Mouse (Mus musculus) CH12.LX (cell line): Measurements from ENCODE around the gene Cog2. TPM values are rescaled to one million over a fixed set of nuclear protein-coding genes. Genes with fewer than 3 reads are reported as not detected.

Experiments
- DNase-seq: peaks from one replicate; pipeline ENCODE4 v3.0.0-alpha.2; 2013; ENCODE audit errors: extremely low read depth
- H3K27ac ChIP-seq: 2 replicates; pipeline ENCODE4 v1.5.1; 2012; ENCODE audit warnings: low read depth, mild to moderate bottlenecking, control low read depth, moderate library complexity; ENCODE audit not compliant: insufficient read depth
- H3K27me3 ChIP-seq: replicated peaks from 2 replicates; pipeline ENCODE3; 2012; ENCODE audit warnings: inconsistent platforms
- H3K36me3 ChIP-seq, 2 experiments: replicated peaks in 1 of 2; 2 replicates each; pipeline versions ENCODE3 to v1.6.1; 2012; ENCODE audit warnings: inconsistent platforms in 1 of 2, low read length in 1 of 2, mild to moderate bottlenecking in 1 of 2, mixed read lengths in 1 of 2, moderate library complexity in 1 of 2; ENCODE audit not compliant: control insufficient read depth in 1 of 2, insufficient read depth in 1 of 2
- H3K4me1 ChIP-seq, 2 experiments: 2 replicates each; pipeline ENCODE4 v1.6.1; 2012; ENCODE audit warnings: inconsistent platforms in 1 of 2, moderate library complexity in 1 of 2; ENCODE audit not compliant: insufficient read depth in 2 of 2, control insufficient read depth in 1 of 2
- H3K4me2 ChIP-seq: 2 replicates; pipeline ENCODE4 v1.6.1; 2012; ENCODE audit warnings: low read depth, mild to moderate bottlenecking, control low read depth; ENCODE audit not compliant: poor library complexity, insufficient read depth, severe bottlenecking
- H3K4me3 ChIP-seq, 3 experiments: fragments of 150-350 bp in 1 of 3; sonication (generic) in 1 of 3; replicated peaks in 1 of 3; 2 replicates each; pipeline versions ENCODE3 to v1.5.1; 2011 to 2012; ENCODE audit warnings: low read depth in 2 of 3, low read length in 2 of 3, mild to moderate bottlenecking in 2 of 3, moderate library complexity in 2 of 3, control low read depth in 1 of 3, improper control_type of control experiment in 1 of 3, inconsistent platforms in 1 of 3, mixed read lengths in 1 of 3; ENCODE audit not compliant: poor library complexity in 1 of 3
- H3K79me2 ChIP-seq: replicated peaks from 2 replicates; pipeline ENCODE4 v1.6.1; 2012; ENCODE audit warnings: mild to moderate bottlenecking, moderate library complexity; ENCODE audit not compliant: control insufficient read depth, poor library complexity, insufficient read depth, severe bottlenecking; ENCODE audit errors: extremely low read depth
- H3K9ac ChIP-seq: 2 replicates; pipeline ENCODE4 v1.6.1; 2012; ENCODE audit warnings: low read depth, mild to moderate bottlenecking, control low read depth, moderate library complexity; ENCODE audit not compliant: insufficient read depth
- H3K9me3 ChIP-seq: replicated peaks from 2 replicates; pipeline ENCODE3; 2012; ENCODE audit warnings: low read length, inconsistent platforms, mixed read lengths
- BHLHE40 ChIP-seq: IDR thresholded peaks from 2 replicates; pipeline ENCODE4 v1.6.1; 2011; ENCODE audit warnings: mild to moderate bottlenecking, low read depth, low read length, improper control_type of control experiment
- CHD2 ChIP-seq: IDR thresholded peaks from 2 replicates; pipeline ENCODE4 v1.6.1; 2011; ENCODE audit warnings: low read length, improper control_type of control experiment
- HCFC1 ChIP-seq: IDR thresholded peaks from 2 replicates; pipeline ENCODE4 v1.6.1; 2012; ENCODE audit warnings: low read depth, mild to moderate bottlenecking, inconsistent platforms, low read length, improper control_type of control experiment
- JUN ChIP-seq: IDR thresholded peaks from 2 replicates; pipeline ENCODE4 v1.6.1; 2011; ENCODE audit warnings: low read depth, mild to moderate bottlenecking, low read length, improper control_type of control experiment, moderate library complexity; ENCODE audit not compliant: insufficient read depth
- JUND ChIP-seq: conservative IDR thresholded peaks from 2 replicates; pipeline ENCODE4 v1.6.1; 2011; ENCODE audit warnings: low read depth, low read length, improper control_type of control experiment
- MAFK ChIP-seq: IDR thresholded peaks from 2 replicates; pipeline ENCODE4 v1.6.1; 2011; ENCODE audit warnings: low read length, improper control_type of control experiment; ENCODE audit not compliant: insufficient replicate concordance
- MAX ChIP-seq: IDR thresholded peaks from 2 replicates; pipeline ENCODE4 v1.6.1; 2011; ENCODE audit warnings: low read length, improper control_type of control experiment
- MXI1 ChIP-seq: IDR thresholded peaks from 2 replicates; pipeline ENCODE4 v1.6.1; 2011; ENCODE audit warnings: mild to moderate bottlenecking, low read depth, low read length, improper control_type of control experiment
- PAX5 ChIP-seq: IDR thresholded peaks from 2 replicates; pipeline ENCODE4 v1.6.1; 2012; ENCODE audit warnings: low read length, inconsistent platforms, mixed read lengths
- POLR2A ChIP-seq: IDR thresholded peaks from 2 replicates; pipeline ENCODE4 v1.6.1; 2011; ENCODE audit warnings: low read depth, mild to moderate bottlenecking, improper control_type of control experiment, low read length
- RAD21 ChIP-seq: IDR thresholded peaks from 2 replicates; pipeline ENCODE4 v1.6.1; 2011; ENCODE audit warnings: low read depth, mild to moderate bottlenecking, low read length, improper control_type of control experiment, moderate library complexity
- SIN3A ChIP-seq: IDR thresholded peaks from 2 replicates; pipeline ENCODE4 v1.6.1; 2012; ENCODE audit warnings: low read length, improper control_type of control experiment, inconsistent platforms
- TBP ChIP-seq: conservative IDR thresholded peaks from 2 replicates; pipeline ENCODE4 v1.6.1; 2011; ENCODE audit warnings: low read depth, low read length, improper control_type of control experiment
- TCF12 ChIP-seq: IDR thresholded peaks from 2 replicates; pipeline ENCODE4 v1.6.1; 2014; ENCODE audit warnings: low read depth, mild to moderate bottlenecking, inconsistent platforms, low read length, improper control_type of control experiment
- UBTF ChIP-seq: IDR thresholded peaks from 2 replicates; pipeline ENCODE4 v1.6.1; 2012; ENCODE audit warnings: low read depth, mild to moderate bottlenecking, inconsistent platforms, low read length, improper control_type of control experiment, moderate library complexity
- ZC3H11A ChIP-seq: IDR thresholded peaks from 2 replicates; pipeline ENCODE4 v1.6.1; 2012; ENCODE audit warnings: low read depth, mild to moderate bottlenecking, inconsistent platforms, low read length, improper control_type of control experiment
- ZKSCAN1 ChIP-seq: IDR thresholded peaks from 2 replicates; pipeline ENCODE4 v1.6.1; 2012; ENCODE audit warnings: low read depth, inconsistent platforms, low read length, improper control_type of control experiment, borderline replicate concordance
- dilution Hi-C: fragments of 300-500 bp; cut with MboI; formaldehyde crosslinking; loops from 2 replicates; pipeline ENCODE4 v1.14.3; 2020; ENCODE audit warnings: low sequenced_read_pairs; ENCODE audit not compliant: extremely low pct_unique_long_range_greater_than_20kb, extremely low pct_ligation_motif_present
- in situ Hi-C: fragments of 300-500 bp; cut with MboI; formaldehyde crosslinking; loops from 3 replicates; pipeline ENCODE4 v1.14.3; 2019; ENCODE audit warnings: low sequenced_read_pairs, low pct_ligation_motif_present, low pct_unique_long_range_greater_than_20kb, mixed read lengths
- polyA plus RNA-seq: library from polyadenylated mRNA; unstranded; fragments of >175 nt; gene quantifications from 2 replicates; pipeline ENCODE4 v1.2.1, GENCODE M21; 2012; ENCODE audit warnings: low read depth; ENCODE audit not compliant: insufficient read length
- total RNA-seq, 2 experiments: library from RNA; depleted of rRNA; stranded (reverse); fragments of 300-350 nt in 1 of 2; fragments of >200 nt in 1 of 2; gene quantifications; 2 replicates each; pipeline ENCODE4 v1.2.3; 2012 to 2014

The Cog2 gene
- total and polyA plus RNA-seq, 3 experiments, result 41.8 to 56.7 (median 55.5) TPM

GRCm38 (mm10) chr8:124546815-124547214, 26.2 kb downstream of the Cog2 start:
- peaks cover 0 to 5% of the 10 kb centered on the region in 2 experiments; a peak in 2 of 4 replicates for H3K4me1 ChIP-seq
- H3K27ac ChIP-seq, result no peak overlapping the region
- H3K36me3 ChIP-seq, result peaks cover 86 to 97% of the 10 kb centered on the region in 2 experiments
- H3K79me2 ChIP-seq, result no peaks in the 10 kb centered on the region
- no peak overlapping the region for H3K4me2 ChIP-seq
- TF ChIP-seq ZC3H11A, result no peak
- no peak for TF ChIP-seq MXI1
- TF ChIP-seq JUND, result no peak
- no peak for TF ChIP-seq PAX5
- no peak for TF ChIP-seq SIN3A
- TF ChIP-seq TCF12, result no peak
- TF ChIP-seq JUN, result no peak
- TF ChIP-seq TBP, result no peak
- no peak overlapping the region for H3K4me3 ChIP-seq
- dilution Hi-C loops (no loop called here), in situ Hi-C loops (no loop called here)
- no peak overlapping the region for H3K9ac ChIP-seq
- no peak for DNase-seq
- no peaks in the 10 kb centered on the region for H3K9me3 ChIP-seq
- H3K27me3 ChIP-seq, result no peaks in the 10 kb centered on the region

GRCm38 (mm10) chr8:124547269-124547668, 26.7 kb downstream of the Cog2 start:
- in situ Hi-C loops, result no loop called here
- no peaks in the 10 kb centered on the region for H3K79me2 ChIP-seq
- TF ChIP-seq MAFK (no peak), ZKSCAN1 (no peak), RAD21 (no peak), MAX (no peak), PAX5 (no peak), UBTF (no peak), CHD2 (no peak), HCFC1 (no peak), ZC3H11A (no peak), POLR2A (no peak)
- TF ChIP-seq, all 38 proteins: peak for 0
- Histone ChIP-seq H3K9ac (no peak overlapping the region), H3K4me1 (peaks cover 0 to 5% of the 10 kb centered on the region in 2 experiments; a peak in 2 of 4 replicates), H3K4me2 (no peak overlapping the region), H3K36me3 (peaks cover 85 to 97% of the 10 kb centered on the region in 2 experiments), H3K9me3 (no peaks in the 10 kb centered on the region), H3K27ac (no peak overlapping the region), H3K4me3 (no peak overlapping the region), H3K27me3 (no peaks in the 10 kb centered on the region)
- dilution Hi-C loops, result no loop called here
- DNase-seq, result no peak

GRCm38 (mm10) chr8:124548187-124548586, 27.6 kb downstream of the Cog2 start:
- no peak overlapping the region for H3K4me3 ChIP-seq
- TF ChIP-seq TCF12 (no peak), BHLHE40 (no peak)
- no peaks in the 10 kb centered on the region for H3K9me3 ChIP-seq
- H3K9ac ChIP-seq, result no peak overlapping the region
- dilution Hi-C loops (no loop called here), in situ Hi-C loops (no loop called here)
- H3K79me2 ChIP-seq, result no peaks in the 10 kb centered on the region
- H3K36me3 ChIP-seq, result peaks cover 83 to 95% of the 10 kb centered on the region in 2 experiments
- H3K4me1 ChIP-seq, result peaks cover 0 to 5% of the 10 kb centered on the region in 2 experiments; a peak in 2 of 4 replicates
- H3K27me3 ChIP-seq, result no peaks in the 10 kb centered on the region
- H3K4me2 ChIP-seq, result no peak overlapping the region
- H3K27ac ChIP-seq, result no peak overlapping the region
- no peak for DNase-seq
